Mouse (Mus musculus) bone marrow, adult 2 months (tissue): Measurements from ENCODE around the gene Pofut1.

Experiments
- CTCF ChIP-seq: fragments of 200-500 bp; IDR thresholded peaks from 2 replicates; pipeline ENCODE4 v1.5.1; 2011; ENCODE audit warnings: low read length, control low read depth; ENCODE audit not compliant: control insufficient read depth, insufficient read depth
- POLR2A ChIP-seq: fragments of 200-500 bp; IDR thresholded peaks from 2 replicates; pipeline ENCODE4 v1.6.1; 2011; ENCODE audit warnings: low read depth, mild to moderate bottlenecking, control low read depth, low read length, borderline replicate concordance; ENCODE audit not compliant: control insufficient read depth

DNA sequence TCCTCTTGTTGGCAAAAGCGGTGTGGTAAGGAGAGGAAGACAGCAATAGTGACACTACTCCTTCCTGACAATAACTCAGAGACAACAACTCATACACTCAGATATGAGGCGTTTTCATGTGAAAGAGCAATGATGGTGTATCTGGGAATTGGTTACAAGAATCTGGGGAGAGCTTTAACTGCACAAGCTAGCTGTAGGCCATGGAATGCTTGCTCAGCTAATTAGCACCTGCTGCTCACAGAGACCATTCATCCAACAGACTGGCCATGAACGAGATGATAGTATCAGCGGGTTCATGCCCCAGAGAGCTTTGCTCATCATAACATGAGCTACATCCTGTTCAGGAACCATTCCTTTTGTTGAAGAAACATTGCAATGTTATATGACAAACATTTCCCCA, 4.1 kb upstream of the Pofut1 start:
- no peak for TF ChIP-seq CTCF
- TF ChIP-seq POLR2A: no peak
